Mouse (Mus musculus) heart, adult 18-20 months (tissue): ENCODE results near the gene Rnf180. TPM values are rescaled to one million over a fixed set of nuclear protein-coding genes. Genes with fewer than 3 reads are reported as not detected.

Source experiments
- DNase-seq, 2 experiments: peaks; one replicate each; pipeline ENCODE4 v3.0.0; 2021 to 2022; ENCODE audit warnings: mixed read lengths in 1 of 2
- total RNA-seq, 2 experiments: library from RNA; stranded (reverse); gene quantifications; 2 replicates each; pipeline ENCODE4 v1.2.3; 2021

The Rnf180 gene
- total RNA-seq, 2 experiments from 2014 or later: 2.3 TPM

DNA sequence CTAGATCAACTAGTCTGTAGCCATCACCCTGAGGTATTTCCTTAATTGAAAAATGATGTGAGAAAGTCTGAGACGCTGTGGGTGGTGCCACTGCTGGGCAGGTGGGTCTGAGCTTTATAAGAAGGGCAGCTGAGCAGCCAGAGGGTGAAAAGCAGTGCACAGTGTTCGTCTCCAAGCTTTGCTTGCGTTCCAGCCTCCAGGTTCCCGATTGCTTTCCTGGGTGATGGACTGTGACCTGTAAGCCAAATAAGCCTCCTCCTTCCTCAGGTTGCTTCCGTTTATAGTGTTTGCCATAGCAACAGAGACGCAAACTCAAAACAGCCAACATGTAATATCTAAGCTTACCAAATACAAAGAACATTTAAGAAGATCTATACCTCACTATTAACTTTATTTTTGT is 162.2 kb downstream of the Rnf180 start:
- DNase-seq: no peak

- DNase-seq: no peak
Measured at GRCm38 (mm10) chr13:105130080-105130479, 164.5 kb downstream of the Rnf180 start.

DNA sequence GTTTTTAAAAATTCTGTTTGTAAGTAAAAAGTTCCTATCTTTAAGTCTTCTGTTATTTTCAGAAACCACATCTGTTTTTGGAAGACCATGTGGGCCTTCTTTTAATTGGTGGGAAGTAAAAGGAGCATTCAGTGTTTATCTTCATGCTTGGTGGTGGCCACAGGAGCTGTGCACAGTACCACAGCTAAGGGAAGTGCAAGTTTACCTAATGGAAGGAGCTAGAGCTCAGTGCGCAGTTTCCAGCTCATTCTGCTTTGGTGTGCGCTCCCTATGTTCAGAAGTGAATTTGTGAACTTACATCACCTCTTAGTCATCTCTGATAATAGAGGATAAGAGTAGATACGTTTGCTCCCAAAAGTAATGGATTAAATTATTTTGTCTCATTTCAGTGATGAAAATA is 172.5 kb downstream of the Rnf180 start:
- DNase-seq: no peak

DNA sequence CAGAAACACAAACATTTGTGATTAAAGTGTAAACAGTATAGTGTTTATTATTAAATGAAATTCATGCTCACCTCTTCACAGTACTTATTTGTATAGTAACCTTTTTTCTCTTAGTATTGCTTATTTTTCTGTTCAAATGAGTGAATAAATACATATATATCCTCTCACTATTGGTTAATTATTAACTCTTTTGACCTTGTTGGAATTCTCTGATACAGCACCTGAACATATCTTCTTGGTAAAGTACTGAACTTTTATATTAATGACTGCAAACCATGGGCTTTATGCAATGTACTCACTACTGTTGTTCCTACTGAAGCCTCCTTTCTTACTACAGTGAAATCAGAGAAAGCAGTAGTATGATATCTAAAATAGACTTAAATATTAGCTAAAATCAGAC is 173.0 kb downstream of the Rnf180 start:
- no peak for DNase-seq

DNA sequence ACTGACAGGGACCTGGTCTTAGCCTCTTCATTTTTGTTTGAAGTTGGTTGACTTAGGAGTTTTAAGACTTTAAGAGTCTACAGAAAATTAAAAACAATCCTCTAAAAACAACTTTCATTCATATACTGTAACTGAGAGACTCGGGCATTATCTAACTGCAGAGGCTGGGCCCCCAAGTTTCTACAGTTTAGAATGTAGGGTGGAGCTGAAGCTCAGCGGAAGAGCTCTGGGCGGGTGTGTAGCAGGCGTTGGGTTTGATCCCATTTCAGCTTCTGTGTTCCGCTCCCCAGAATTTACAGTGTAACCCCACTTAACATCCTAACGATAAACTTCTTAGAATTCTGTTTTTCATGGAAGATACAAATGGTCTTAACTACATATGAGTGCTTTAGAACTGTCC is 183.0 kb downstream of the Rnf180 start:
- DNase-seq: no peak

DNA sequence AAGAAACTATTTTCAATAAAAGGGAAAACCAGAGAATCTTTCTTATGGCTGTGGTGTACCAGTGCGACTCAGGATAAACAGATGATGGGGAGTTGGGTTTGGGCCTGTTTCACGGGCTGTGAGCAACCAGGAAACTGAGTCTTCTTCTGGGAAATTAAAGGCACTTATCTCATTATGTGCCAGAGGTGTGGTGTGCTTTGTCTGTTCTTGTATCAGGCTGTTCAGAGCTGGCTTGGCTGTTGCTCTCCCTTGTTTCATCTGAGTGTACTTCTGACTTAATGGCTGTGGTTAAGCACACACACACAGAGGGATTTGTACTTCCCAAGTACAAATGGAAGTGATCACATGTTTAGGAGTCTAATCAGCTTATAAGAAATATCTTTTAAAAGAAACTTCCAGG is 190.2 kb downstream of the Rnf180 start:
- DNase-seq: no peak

- no peak for DNase-seq
Measured at GRCm38 (mm10) chr13:105100705-105101104, 193.9 kb downstream of the Rnf180 start.

- no peak for DNase-seq
Measured at GRCm38 (mm10) chr13:105096316-105096715, 198.3 kb downstream of the Rnf180 start.

- no peak for DNase-seq
Measured at GRCm38 (mm10) chr13:105089276-105089675, 205.3 kb downstream of the Rnf180 start.

DNA sequence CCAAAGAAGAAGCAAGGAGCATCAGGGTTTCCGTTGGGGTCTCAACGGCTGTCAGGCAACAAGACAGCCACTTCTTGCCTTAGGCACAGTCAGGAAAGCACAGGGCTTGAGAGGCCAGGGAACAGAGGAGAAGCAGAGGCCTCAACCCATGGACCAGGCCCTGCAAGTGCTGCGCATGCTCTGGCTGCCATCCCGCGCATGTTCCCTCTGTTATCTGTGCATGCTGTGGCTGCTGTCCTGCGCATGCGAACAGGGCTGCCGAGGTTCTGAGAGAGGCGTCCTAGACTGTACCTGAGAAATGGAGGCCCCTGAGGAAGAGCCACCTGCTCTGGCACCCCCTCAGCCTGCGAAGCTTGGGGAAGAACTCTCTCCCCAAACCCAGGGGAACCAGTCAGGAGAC is 212.8 kb downstream of the Rnf180 start, which contains the start of gene 4933425L06Rik:
Gene 4933425L06Rik, plus strand, starts transcription at position 261 of the 400 bp plus-strand sequence.
- no peak for DNase-seq

Other genes with a start within 250 kb of the Rnf180 start
- gene Rgs7bp, start 239.9 kb downstream of the Rnf180 start, total RNA-seq: 1 to 10 TPM; 6.1 to 7.0 TPM
- gene 4933425L06Rik, start 212.7 kb downstream of the Rnf180 start, total RNA-seq: not detected
- not detected for gene Htr1a, start 148.8 kb upstream of the Rnf180 start, total RNA-seq